Mouse (Mus musculus) spleen, adult 18-20 months (tissue): ENCODE measurements around the gene Cdcp1.
A peak's percentile ranks its signal among the peaks of the same experiment; 100 is the strongest.

Source experiments
- DNase-seq, 2 experiments: peaks; one replicate each; pipeline ENCODE4 v3.0.0; 2022; ENCODE audit warnings: mixed read lengths in 2 of 2

Gene Cdcp1

DNA sequence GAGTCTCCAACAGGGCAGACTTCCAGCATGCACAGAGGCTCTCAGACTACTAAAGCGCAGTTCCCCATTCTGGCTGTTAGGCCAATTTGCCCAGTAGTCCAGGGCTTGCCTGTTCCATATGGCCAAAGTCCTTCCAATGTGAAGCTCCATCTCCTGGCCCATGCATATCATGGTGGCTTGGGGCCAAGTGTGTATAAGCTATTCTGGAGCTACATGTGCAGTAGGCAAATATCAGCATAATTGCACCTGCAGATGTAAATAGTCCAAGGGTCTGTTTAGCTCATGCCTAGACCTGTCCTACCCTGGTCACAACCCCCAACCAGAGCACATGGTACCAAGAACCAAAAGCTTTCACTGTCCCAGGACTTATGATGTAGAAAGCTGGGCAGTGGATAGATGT is 7.9 kb downstream of the Cdcp1 start:
- no peak for DNase-seq

DNA sequence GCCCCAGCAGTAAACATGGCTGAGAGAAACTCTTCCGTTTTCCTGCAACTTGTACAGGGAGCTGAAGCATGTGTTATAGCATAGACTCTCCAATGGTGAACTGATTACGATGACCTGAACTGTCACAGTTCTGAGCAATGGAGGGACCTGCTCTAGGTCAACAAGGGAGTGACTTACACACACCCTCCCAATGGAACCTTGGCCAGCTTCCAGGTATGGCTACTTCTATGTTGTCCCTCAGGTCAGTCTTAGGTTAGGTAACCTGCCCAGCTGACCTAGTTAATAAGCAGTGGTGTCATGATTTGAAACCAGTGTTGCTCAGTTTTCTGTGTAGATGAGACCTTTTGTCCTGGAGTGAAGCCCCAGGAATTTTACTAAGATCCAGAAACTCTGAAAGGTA is 8.9 kb downstream of the Cdcp1 start:
- no peak for DNase-seq

DNA sequence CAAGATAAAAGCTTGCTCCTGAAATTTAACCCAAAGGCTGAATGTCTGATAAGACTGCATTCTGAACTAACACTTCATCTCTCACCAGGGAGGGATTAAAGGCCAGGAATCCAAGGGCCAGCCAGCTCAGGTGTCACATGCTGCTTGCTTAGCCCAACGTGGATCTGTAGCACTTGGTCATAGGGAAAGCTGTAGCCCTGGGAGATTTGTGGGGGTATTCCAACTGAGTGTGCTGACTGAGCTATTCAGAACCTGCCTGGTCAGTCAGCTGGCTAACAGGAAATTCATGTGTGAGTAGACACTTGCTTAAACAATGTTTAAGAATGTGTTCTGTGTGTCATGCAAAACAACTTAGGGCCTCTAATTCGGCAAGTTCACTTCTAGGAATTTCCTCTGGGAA is 9.3 kb downstream of the Cdcp1 start:
- no peak for DNase-seq

DNA sequence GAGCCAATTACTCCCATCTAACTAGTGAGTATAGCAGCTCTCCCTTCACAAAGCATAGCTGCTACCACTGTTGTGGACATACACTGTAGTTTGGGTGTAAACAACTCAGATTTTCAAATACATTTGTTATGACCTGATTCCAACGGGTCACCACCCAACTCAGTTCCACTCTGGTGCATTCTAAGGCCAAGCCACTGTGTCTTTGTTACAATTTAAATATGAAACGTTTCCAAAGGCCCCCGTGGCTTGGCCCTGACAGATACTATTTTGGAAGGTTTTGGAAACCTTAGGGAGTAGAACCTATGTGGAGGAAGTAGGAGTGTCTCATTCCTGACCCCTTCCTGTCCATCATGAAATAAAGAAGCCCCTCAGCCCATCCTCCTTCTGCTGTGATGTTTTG is 15.7 kb downstream of the Cdcp1 start:
- no peak for DNase-seq

DNA sequence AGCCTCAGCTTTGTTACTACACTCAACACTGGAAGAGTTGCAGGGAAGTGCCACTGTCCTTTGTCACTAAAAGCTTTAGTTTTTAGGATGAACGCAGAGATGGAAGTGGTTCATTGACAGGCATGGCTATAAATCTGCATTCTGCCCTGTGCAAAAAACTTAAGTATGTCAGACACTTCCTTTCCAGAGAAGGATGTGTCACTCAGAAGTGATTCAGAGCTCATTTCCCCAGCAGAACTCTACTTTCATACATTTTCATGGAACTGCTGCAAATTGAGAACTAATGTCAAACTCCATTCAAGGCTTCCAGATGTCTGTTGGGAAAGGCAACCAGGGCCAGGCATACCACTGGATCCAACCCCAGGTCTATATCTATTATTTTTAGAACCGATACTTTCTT is 27.6 kb downstream of the Cdcp1 start:
- DNase-seq, result no peak

DNA sequence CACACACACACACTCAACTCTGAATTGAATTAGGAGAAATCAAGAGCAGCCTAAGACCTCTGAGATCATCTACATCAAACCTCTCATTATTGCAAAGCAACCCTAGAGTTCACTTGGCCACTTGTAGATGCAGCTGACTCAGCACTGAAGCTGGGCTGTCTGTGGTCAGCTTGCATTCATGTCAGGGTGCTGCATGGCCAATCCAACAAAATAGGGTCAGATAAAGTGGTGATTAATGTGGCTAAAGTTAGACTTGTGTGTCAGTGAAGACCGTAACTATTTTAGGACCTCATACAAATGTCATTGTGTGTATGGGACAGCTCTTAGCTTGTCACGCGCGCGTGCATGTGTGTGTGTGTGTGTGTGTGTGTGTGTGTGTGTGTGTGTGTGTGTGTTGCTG is 28.2 kb downstream of the Cdcp1 start:
- DNase-seq, result no peak

DNA sequence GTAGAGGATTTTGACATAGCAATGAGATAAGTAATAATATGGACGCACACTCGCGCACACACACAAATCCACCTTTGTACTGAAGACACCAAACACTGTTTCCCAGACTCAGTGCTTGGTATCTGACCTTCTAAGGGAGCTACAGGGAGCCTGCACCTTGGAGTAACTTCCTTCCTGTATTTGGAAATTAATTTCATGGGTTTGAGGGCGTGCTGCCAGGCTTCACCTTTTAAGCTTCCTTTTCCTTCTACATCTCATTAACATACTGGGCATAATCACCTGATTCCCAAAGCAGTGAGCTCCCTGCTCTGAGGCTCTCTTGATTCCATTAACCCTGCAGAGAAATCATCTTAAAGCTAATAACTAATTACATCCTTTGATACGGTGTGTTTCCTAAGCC is 29.7 kb downstream of the Cdcp1 start:
- DNase-seq, result no peak

DNA sequence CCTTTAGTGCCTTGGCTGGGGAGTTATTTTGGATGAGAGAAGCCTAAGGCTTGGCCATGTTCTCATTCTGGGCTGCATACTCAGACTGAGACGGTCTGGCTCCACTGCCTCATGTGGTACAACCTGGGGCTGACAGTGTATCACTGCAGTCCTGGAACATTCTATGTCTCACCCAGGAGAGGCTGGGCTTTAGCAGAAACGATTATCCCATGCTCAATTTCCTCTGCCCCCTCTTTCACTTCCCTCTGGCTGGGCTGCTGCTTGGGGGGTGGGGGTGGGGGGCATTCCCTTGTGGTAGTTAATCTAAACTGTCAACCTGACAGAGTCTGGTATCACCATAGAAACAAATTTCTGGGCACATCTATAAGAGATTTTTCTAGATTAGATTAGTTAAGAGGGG is 30.3 kb downstream of the Cdcp1 start:
- DNase-seq, result no peak

DNA sequence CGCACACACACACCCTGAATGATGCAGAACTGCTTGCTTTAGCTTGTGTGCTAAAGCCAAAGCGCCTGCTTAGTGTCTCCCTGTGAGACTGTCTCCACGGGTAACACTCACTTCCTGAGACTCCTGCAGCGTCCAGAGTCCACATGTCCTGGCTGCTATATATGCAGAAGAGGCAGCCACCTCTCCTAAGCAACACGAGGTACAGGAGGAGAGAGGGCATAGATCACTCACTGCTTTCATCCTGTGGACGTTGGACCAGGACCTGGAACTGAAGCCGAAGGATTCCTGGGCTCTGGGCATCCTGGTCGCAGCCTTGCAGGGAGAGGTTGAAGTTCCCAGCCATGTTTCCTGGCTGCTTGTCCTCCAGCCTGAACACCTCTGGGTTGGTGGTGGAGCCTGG is 32.6 kb downstream of the Cdcp1 start:
- no peak for DNase-seq

DNA sequence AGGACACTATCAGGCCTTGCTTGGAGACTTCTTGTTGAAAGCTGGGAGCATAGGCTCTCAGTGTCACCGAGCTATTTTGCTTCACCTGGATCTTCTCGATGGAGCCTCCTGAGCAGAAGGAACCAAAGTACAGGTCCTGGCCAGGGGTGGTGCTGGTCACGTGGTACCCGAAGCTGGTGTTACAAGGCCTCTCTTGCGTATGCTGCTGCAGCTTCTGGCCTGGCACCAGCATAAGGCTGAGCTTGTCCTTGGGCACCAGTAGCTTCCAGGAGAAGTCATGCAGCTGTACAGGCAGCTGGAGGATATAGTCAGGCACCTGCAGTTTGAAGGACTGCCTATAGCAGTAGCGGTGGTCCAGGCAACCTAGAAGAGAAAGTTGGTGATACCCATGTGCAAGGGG is 35.8 kb downstream of the Cdcp1 start:
- no peak for DNase-seq

DNA sequence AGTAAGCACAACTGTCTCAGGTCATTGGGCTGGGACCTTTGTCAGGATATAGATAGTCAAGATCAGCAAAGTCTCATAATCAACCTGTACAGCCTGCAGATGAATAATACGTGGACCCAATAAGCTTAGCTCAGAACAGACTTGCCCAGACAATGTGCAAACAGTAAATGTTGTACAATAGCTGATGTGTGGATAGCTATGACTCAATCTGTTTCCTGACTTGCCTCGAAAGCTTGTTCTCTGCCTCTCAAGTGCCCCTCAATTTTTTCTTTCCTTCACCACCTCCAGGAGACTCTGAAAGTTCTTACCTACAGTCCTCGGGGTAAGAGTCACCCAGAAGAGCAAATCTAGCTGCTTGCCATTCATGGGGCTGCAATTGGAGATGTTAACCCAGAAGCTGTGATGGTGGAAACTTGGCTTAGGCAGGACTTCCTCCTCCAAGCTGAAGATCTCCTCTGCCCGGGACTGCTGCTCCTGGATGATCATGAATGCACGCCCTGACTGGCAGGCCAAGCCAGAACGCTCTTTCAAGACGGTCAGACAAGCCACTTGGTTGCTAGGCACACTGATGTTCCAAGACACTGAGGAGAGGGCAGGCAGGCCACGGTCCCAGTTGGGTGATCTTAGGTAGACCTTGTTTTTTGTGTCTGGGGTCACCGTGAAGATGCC is 38.3 kb downstream of the Cdcp1 start:
- no peak for DNase-seq

DNA sequence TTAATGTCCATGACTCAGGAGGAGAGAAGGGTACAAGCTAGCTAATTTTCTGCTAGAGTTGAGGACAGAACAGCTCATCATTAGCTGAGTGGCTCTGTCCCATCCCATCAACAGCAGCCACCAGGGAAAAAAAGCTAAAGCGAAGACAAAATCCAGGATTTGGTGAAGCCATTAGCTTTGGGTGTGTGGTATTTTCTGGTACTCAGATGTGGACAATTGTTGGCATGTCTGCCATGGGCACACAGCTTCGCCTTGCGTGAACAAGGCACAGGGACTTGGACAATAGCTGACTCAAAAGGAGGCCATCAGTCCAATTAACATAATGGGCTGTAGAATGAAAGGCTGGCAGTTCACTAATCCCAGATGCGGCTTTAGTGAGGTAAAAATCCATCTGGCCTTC is 41.5 kb downstream of the Cdcp1 start:
- DNase-seq, result no peak

DNA sequence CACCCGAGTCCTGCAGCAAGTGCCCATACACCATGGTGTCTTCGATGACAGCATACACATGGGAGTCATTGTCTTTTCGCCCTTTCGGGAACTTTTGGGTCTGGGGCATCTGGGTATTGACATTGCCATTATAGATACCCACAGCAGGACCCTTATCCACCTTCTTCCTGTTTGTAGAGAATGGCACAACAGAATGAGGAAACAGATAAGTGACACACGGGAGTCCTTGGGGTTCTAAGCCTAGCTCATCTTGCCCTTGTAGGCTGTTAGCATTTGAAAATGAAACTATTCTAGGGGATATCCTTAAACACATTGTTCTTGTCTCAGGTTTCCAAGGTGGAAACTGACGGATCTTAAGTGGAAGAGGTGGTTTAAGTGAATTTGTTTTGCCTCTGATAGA is 42.1 kb downstream of the Cdcp1 start:
- DNase-seq, result no peak

DNA sequence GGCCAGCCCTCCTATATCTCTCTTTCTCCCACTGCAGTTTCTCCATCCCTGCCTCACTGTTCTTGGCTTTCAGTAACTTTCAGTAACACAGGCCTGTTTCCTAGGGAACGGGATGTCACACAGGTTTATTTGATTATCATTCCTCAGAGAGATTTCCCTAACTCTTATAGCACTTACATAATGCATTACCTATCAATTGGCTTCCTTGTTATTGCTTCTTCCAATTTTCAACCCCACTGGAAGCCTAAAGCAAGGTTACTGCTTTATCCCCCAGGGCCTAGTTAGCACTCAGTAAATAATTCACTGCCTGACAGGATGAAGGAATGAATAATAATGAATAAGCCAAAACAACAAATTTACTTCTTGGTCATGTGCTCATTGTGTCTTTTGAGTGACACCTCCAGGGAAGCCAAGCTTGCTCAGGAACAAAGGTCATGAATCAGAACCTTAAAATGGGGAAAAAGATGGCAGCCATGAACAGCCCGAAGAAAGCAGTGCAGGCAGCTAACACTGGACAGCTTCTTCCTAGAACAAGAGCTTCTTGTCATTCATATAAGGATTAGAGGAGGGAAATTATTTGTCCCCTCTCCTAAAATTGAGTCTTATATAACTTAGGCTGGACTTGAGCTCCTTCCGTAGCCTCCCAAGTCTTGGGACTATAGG is 49.9 kb downstream of the Cdcp1 start:
- DNase-seq, result no peak

DNA sequence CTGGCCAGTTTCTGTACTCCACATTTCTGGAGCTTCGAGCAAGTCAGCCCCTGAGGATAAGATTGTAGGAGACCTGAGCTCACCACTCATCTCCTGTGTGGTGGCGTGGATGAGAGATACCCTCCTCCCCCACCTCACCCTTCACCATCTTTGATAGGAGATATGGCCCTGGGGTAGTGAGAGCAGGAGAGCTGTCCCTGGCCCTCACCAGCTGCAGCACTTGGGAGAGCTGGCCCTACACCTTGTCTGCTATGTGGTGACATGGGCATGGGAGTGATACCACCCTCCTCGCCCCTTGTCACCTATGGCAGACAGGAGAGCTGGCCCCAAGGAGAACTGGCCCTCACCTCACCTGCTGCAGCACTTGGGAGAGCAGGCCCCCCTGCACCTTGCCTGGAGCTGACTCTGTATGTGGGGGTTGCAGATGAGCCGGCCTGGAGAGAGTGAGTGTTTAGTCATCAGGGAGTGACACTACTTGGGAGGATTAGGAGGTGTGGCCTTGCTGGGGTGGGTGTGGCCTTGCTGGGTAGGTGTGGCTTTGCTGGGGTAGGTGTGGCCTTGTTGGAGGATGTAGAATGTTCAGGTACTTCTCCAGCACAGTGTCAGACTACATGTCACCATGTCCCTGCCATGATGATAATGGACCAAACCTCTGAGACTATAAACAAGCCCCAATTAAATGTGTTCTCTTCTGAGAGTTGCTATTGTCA is 52.7 kb downstream of the Cdcp1 start:
- no peak for DNase-seq

DNA sequence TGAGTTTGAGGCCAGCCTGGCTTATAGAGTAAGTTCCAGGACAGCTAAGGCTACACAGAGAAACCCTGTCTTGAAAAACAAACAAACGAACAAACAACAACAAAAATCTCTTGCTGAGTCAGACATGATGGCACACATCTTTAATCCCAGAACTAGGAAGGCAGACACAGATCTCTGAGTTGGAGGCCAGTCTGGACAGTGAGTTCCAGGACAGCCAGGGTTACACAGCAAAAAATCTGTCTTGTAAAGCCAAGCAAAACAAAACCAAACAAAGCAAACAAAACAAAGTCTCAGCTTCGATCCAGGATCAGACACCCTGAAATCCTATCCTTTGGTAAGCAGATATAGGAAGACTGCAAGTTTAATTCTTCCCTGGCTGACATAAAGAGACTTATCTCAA is 54.0 kb downstream of the Cdcp1 start:
- no peak for DNase-seq

DNA sequence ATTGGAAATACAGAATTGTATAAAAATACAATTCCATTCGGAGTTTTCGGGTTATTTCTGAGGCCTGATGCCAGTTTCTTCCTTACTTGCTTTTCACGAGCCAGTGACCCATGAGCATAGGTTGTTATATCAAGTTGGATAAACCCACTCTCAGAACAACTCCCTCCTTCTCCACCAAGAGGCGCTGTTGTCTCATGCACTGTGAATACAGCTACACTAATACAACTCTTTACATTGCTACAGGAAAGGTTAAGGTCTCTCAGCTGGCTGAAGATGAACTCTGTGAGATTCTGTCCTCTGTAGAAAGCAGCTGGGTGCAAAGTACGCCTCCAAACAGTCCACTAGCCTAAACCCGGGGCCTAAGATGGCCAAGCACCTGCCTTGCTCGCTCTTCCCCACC is 56.5 kb downstream of the Cdcp1 start:
- peak in 1 of 2 experiments; percentile 21 for DNase-seq

DNA sequence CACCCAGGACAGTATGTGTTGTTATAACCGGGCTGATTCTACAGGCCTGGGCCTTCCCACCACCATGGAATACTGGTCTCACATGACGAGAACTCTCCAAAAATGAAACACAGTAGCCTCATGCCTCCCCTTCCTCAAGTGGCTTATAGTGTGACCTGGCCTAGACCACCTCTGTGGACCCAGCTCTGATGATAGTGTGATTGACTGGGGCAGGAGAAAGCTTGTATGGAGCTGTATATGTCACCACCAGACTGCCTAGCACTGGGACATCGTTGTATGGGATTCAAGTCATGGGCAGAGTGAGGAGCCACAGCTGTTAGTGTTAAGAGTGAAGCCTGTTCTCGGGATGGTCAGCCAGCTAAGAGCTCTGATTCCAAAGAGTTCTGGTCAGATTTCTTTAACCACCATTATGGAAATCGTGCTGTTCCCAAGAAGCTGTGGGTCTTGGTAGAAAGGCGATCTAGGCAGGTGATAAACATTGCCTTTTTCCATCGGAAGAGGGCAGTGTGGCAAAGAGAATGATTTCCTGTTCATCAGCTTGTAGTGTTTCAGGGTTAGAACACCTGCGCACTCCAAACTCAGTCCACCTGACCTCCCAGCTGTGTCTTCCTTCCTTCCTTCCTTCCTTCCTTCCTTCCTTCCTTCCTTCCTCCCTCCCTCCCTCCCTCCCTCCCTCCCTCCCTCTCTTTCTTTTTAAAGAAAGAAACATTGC is 57.6 kb downstream of the Cdcp1 start:
- no peak for DNase-seq

DNA sequence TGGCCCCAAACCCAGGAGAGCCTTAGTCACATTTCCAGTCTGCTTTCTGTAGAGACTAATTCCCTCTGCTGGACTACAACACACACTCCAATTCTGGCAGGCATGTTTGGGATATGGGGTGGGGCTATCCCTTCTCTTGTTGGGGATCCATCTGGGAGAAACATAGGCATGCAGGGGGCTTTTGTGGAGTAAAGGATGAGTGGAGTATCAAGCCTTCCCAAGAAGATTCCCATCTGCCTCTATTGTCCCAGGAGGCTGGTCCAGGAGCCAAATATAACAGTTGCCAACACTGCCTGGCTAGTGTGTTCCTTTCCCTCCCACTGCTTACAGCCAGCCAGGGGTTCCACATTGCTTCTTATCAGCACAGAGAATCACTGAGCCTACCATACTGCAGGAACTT is 58.1 kb downstream of the Cdcp1 start:
- DNase-seq, result no peak

DNA sequence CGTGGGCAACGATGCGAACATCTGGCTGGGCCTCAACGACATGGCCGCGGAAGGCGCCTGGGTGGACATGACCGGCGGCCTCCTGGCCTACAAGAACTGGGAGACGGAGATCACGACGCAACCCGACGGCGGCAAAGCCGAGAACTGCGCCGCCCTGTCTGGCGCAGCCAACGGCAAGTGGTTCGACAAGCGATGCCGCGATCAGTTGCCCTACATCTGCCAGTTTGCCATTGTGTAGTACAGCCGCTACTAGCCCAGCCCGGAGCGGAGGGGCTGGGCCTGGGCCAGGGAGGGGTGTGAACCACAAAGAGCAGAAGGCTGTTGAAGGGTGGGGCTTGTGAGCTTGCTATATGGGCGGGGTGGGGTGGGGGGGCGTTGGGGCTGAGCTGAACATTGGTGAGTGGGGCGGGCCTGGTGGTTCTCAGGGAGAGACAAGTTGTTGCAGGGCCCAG is 58.9 kb downstream of the Cdcp1 start:
- DNase-seq, result peak; percentile 22

DNA sequence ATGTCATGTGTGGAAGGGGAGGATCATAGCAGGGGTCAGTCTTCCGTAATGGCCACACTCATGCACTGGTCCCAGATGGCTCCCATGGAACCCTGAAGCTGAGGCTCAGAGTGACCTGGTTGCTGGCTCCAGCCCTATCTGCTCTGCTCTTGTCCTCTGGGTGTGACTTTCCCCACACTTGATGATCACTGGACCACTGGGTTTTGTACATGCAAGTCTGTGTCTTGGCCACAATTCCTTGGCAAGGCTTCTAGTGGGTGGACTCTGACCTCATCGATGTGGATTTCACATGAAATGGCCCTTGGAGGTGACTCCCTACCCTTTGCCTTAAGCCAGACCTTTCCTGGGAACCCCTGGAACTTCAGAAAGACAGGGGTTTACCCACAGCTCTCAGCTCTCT is 62.7 kb downstream of the Cdcp1 start:
- no peak for DNase-seq

DNA sequence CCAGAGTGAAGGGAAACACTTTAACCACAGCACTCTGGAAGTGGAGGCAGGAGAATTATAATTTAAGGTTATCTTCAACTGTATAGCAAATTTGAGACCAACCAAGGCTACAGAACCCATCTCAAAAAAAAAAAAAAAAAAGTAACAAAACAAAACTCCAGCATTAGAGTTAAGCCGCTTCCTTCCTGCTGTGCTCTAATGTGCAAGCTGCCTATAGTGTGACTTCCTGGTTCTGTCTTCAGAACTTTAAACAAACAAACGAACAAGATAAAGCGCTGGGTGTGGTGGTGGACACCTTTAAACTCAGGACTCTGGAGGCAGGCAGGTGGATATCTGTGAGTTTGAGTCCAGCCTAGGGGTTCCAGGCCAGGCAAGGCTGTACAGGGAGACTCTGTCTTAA is 63.8 kb downstream of the Cdcp1 start:
- no peak for DNase-seq

DNA sequence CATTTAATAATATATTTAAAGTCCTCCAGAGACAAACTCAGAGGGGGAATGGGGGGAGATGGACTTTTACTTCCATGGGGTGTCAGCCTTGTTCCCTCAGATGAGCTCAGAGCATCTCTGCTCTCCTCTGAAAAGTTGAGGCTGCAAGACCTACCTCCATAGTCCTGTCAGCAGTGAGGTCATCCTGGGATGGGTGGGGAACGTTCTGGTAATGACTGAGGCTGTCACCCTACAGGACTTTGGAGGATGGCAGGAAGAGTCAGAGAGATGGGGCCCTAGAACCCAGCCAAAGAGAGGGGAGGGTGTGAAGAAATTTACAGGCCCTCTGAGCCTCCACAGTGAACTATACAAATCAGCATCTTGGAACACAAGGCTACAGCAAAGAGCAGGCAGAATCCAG is 64.3 kb downstream of the Cdcp1 start:
- DNase-seq, result no peak
